Mouse (Mus musculus) NIH3T3 (cell line): ENCODE data around the gene Jph3.

ENCODE experiments used
- DNase-seq: peaks from one replicate; pipeline ENCODE4 v3.0.0-alpha.2; 2012; ENCODE audit warnings: low read depth

Jph3 gene

GRCm38 (mm10) chr8:121832061-121832460, 102.6 kb downstream of the Jph3 start:
- no peak for DNase-seq

DNA sequence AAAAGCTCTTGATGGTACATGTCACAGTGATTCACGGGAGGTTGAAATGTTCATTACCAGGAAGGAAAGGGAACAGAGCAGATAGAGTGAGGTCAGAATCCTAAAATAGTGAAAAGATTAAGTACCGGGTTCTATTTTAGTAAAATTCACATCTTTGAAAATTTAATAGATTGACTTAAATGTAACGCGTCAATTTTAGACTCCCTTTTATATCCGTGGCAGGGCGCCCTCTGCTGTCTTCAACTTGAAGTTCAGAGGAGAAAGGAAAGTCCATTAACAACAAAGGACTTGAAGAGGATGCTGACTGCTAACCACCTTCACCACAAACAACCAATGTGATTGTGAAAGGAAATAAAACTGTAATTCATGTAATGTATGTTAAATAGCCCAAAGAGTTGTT, 103.1 kb downstream of the Jph3 start:
- peak; percentile 91 for DNase-seq

- peak; percentile 91 for DNase-seq
Observed at GRCm38 (mm10) chr8:121841242-121841641, 111.8 kb downstream of the Jph3 start.

DNA sequence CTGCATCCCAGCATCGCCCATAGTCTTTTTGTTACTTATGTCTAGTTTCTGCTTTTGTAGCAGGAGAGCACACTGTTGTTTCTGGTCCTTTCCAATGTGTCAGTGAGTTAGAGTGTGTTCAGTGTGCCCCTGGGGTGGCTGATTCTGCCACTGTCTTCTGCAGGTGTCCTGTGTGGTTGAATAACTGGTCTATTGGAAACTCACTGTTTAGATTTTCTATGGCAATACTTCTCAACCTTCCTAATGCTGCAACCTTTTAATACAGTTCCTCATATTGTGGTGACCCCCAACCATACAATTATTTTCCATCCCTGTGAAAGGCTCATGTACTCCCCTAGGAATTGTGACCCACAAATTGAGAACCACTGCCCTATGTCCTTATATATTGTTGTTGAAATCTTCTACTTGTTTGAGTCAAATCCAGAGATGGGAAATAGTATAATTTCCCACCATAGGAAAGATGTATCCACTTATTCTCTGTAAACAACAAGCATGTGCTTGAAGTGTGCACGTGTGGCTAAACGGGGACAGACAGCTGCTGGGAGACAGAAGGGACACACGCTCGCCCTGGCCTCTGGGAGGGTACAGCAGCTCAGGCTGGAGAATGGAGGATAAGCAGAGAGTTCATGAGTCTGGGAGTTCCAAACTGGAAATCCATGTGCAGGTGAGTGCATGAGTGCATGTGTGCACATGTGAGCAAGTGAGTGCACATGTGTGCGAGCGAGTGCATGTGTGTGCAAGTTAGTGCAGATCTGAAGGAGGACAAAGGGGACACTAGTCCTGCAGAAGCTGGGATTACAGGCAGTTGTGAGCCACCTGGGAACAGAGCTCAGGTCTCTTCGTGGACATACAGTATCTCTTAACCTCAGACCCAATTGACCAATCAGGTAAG, 112.9 kb downstream of the Jph3 start:
- no peak for DNase-seq

DNA sequence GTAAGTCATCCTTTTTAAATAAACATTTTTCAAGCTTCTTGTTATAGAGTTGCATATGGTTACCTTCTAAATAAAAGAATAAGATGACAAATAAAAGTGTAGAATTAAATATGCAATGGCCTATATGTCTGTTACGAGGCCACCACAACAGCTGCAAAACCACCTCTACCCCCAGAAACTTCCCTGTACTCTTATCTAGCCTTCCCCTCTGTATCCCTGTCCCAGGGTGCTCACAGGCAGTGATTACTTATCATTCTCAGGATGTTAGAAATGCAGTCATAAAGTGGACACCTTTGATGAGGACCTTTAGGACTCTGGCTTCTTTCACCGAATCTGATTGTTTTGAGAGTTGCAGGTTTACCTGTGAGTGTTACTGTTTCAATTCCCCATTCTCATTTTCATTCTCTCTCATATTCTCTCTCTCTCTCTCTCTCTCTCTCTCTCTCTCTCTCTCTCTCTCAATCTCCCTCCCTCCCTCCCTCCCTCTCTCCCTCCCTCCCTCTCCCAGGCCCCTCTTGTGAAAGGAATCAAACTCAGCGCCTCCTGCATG, 113.8 kb downstream of the Jph3 start:
- no peak for DNase-seq
